Mouse (Mus musculus) heart, postnatal 0 days (tissue): ENCODE measurements around the gene Tmem151b. TPM values are rescaled to one million over a fixed set of nuclear protein-coding genes. Genes with fewer than 3 reads are reported as not detected.

Source experiments
- ATAC-seq: fragments of 200-750 bp; cut with Nextera tagmentation; 2 replicates; pipeline ENCODE4 v1.8.0; 2017; ENCODE audit warnings: low read depth, moderate number of reproducible peaks, moderate library complexity; ENCODE audit not compliant: insufficient read depth
- DNase-seq: peaks from one replicate; pipeline ENCODE4 v3.0.0-alpha.2; 2016; ENCODE audit warnings: low spot score
- H3K27ac ChIP-seq: fragments of 300-500 bp; sonication (generic); 2 replicates; pipeline ENCODE4 v1.5.1; 2014; ENCODE audit warnings: low read depth, mild to moderate bottlenecking
- H3K27me3 ChIP-seq: fragments of 300-500 bp; sonication (generic); 2 replicates; pipeline ENCODE4 v1.6.1; 2014; ENCODE audit warnings: low read length, mixed read lengths; ENCODE audit not compliant: control insufficient read depth, insufficient read depth
- H3K36me3 ChIP-seq: fragments of 300-500 bp; sonication (generic); replicated peaks from 2 replicates; pipeline ENCODE4 v1.6.1; 2014; ENCODE audit warnings: low read length, mixed read lengths; ENCODE audit not compliant: control insufficient read depth, insufficient read depth
- H3K4me1 ChIP-seq: fragments of 300-500 bp; sonication (generic); 2 replicates; pipeline ENCODE4 v1.6.1; 2014; ENCODE audit warnings: antibody characterized with exemption; ENCODE audit not compliant: control insufficient read depth, insufficient read depth
- H3K4me2 ChIP-seq: fragments of 300-500 bp; sonication (generic); 2 replicates; pipeline ENCODE4 v1.6.1; 2014; ENCODE audit warnings: low read depth, mild to moderate bottlenecking, low read length, moderate library complexity
- H3K4me3 ChIP-seq: fragments of 300-500 bp; sonication (generic); 2 replicates; pipeline ENCODE4 v1.5.1; 2014; ENCODE audit warnings: low read depth, low read length
- H3K9ac ChIP-seq: fragments of 300-500 bp; sonication (generic); replicated peaks from 2 replicates; pipeline ENCODE4 v1.6.1; 2014; ENCODE audit warnings: low read depth, low read length, mixed read lengths
- H3K9me3 ChIP-seq: fragments of 300-500 bp; sonication (generic); replicated peaks from 2 replicates; pipeline ENCODE4 v1.6.1; 2016; ENCODE audit warnings: low read length; ENCODE audit not compliant: control insufficient read depth
- CTCF ChIP-seq: IDR thresholded peaks from 2 replicates; pipeline ENCODE4 v1.5.1; 2016; ENCODE audit warnings: antibody characterized with exemption, control low read depth, low read depth
- EP300 ChIP-seq: IDR thresholded peaks from 2 replicates; pipeline ENCODE4 v1.6.1; 2016; ENCODE audit warnings: antibody characterized with exemption, low read depth
- WGBS: fragments of 180-500 bp; shearing (Covaris S2); extraction: QIAGEN DNeasy Blood & Tissue Kit; methylation state at CpG from one replicate; pipeline ENCODE4 v1.1.7; 2014; 5-methylcytosine and 5-hydroxymethylcytosine counted together
- polyA plus RNA-seq: library from polyadenylated mRNA; unstranded; fragments of >200 nt; fragmentation: Nextera tagmentation; extraction: Ambion mirVana; gene quantifications from 2 replicates; pipeline ENCODE4 v1.2.1, GENCODE M21; 2015
- total RNA-seq: library from RNA; depleted of rRNA; stranded (reverse); fragments of >200 nt; gene quantifications from 2 replicates; pipeline ENCODE4 v1.2.3, GENCODE M21; 2014; ENCODE audit warnings: low replicate concordance

Tmem151b gene
- total and polyA plus RNA-seq, 2 experiments from 2014 or later: 0.04 to 0.95 TPM

DNA sequence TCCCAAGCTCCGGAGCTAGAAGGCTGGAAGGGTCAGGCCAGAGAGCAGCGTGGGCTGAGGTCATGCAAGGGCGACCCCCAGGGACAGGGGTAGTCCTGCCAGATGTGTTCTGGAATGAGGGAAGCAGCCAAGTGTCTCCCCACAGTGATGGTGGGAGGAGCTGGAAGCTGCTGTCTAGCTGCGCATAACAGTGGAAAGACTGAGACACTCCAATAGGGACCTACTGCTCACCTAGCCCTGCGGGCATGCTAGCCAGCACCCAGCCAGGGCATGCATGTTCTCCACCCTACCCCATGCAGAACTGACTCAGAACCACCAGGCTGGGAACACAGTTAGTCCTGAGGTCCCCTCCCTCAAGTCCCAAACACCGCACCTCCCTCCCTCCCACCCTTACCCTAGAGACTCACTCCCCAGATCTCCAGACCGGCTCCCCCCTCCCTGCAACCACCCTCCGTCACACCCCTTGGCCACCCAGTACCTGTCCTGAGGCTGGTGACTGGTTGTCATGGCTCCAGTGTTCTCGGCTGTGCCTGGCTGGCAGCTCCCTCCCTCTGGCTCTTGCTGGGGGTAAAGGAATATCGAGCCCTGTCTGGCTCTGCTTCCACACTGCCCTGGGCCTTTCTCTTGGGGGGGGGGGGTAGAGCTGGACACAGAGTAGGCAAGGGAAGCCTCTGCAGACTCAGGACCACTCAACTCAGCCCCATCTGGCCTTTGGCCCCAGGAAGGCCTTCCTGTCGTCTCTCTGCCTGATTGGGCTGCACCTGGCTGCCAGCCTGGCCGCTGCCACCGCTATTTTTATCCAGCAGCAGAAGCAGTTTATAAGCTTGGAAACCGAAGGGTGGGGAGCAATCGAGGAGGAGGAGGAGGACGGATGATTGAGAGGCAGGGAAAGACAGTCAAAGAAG lies 42.5 kb upstream of the Tmem151b start:
- ATAC-seq (peak; percentile 25), DNase-seq (no peak)
- Histone ChIP-seq H3K27me3 (no peaks in the 10 kb centered on the region), H3K9ac (peak overlapping the region; percentile 18), H3K9me3 (no peaks in the 10 kb centered on the region), H3K36me3 (peaks cover 27% of the 10 kb centered on the region), H3K4me3 (peak overlapping the region; percentile 9), H3K4me1 (peaks cover 56% of the 10 kb centered on the region), H3K27ac (peak overlapping the region; percentile 85), H3K4me2 (peak overlapping the region; percentile 96)
- 30% methylated on average over 16 of the region's 16 CpGs for WGBS
- TF ChIP-seq EP300 (no peak), CTCF (no peak)

DNA sequence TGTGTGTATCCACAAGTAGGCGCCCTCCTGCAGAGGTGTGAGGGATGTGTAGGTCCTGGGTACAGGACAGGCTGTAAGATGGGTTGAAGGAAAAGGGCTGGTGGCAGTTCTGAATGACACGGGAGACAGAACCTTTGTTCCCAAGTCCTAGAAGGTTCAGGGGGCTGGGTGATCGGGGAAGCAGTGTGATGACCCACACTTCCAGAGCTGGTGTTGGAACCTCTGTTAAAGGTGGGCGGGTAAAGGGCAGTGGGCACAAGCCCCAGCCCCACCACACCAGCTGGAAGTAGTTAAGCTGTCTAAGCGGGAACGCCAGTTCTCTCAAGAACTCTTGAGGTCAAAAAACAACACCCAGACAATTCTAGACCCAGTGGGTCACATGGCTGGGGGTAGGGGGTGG lies 40.9 kb upstream of the Tmem151b start:
- H3K9me3 ChIP-seq: no peaks in the 10 kb centered on the region
- WGBS: 81% methylated on average over 6 of the region's 6 CpGs
- H3K27me3 ChIP-seq: no peaks in the 10 kb centered on the region
- no peak overlapping the region for H3K27ac ChIP-seq
- ATAC-seq (no peak), DNase-seq (no peak)
- H3K4me3 ChIP-seq: no peak overlapping the region
- no peak for TF ChIP-seq CTCF
- no peak for TF ChIP-seq EP300
- no peak overlapping the region for H3K4me2 ChIP-seq
- H3K36me3 ChIP-seq: peaks cover 32% of the 10 kb centered on the region
- H3K4me1 ChIP-seq: peaks cover 55% of the 10 kb centered on the region
- H3K9ac ChIP-seq: no peak overlapping the region

DNA sequence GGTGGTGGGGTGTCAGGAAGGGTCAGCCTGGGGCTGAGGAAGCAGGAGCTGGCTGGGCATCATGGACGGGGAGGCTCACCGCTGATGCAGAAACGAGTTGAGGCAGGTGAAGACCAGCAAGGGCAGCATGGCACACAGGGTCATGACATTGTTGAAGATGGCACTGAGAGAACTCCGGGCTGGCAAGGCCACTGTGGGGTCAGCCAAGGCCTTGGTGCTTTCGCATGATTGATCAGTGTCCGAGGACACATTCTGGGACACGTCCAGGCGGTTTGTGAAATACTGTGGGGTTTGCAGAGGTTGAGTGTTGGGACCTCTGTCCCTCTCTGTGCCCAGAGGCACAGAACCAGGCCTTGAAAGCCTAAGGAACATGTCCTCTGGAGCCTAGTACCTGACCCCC lies 40.4 kb upstream of the Tmem151b start:
- no peak overlapping the region for H3K4me3 ChIP-seq
- no peak for ATAC-seq
- peaks cover 32% of the 10 kb centered on the region for H3K36me3 ChIP-seq
- no peak overlapping the region for H3K9ac ChIP-seq
- H3K9me3 ChIP-seq: no peaks in the 10 kb centered on the region
- H3K4me2 ChIP-seq: no peak overlapping the region
- H3K27me3 ChIP-seq: no peaks in the 10 kb centered on the region
- no peak for DNase-seq
- TF ChIP-seq EP300: no peak
- TF ChIP-seq CTCF: no peak
- H3K4me1 ChIP-seq: peaks cover 53% of the 10 kb centered on the region
- no peak overlapping the region for H3K27ac ChIP-seq
- 88% methylated on average over 8 of the region's 8 CpGs for WGBS

DNA sequence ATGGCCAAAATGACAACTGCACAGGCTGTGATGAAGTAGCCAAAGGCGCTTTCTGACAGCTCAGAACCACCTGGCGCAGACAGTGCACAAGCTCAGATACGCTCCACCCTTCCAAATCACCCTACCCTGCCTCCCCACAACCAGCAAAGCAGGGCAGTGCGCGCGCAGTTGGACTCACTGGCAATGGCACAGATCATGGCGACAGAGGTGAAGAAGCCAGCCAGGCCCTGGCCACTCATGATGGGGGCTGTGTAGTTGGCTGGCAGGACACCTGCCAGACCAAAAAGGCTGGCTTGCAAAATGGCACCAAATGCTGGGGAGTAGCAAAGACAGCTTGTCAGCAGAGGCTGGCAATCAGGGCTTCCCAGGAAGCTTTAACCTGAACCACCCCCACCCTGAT lies 39.8 kb upstream of the Tmem151b start:
- Histone ChIP-seq H3K27me3 (no peaks in the 10 kb centered on the region), H3K27ac (no peak overlapping the region), H3K4me1 (peaks cover 53% of the 10 kb centered on the region), H3K9me3 (no peaks in the 10 kb centered on the region), H3K4me3 (no peak overlapping the region), H3K9ac (no peak overlapping the region), H3K36me3 (peaks cover 32% of the 10 kb centered on the region), H3K4me2 (no peak overlapping the region)
- no peak for ATAC-seq
- no peak for DNase-seq
- WGBS: 93% methylated on average over 7 of the region's 7 CpGs
- TF ChIP-seq EP300 (no peak), CTCF (no peak)

DNA sequence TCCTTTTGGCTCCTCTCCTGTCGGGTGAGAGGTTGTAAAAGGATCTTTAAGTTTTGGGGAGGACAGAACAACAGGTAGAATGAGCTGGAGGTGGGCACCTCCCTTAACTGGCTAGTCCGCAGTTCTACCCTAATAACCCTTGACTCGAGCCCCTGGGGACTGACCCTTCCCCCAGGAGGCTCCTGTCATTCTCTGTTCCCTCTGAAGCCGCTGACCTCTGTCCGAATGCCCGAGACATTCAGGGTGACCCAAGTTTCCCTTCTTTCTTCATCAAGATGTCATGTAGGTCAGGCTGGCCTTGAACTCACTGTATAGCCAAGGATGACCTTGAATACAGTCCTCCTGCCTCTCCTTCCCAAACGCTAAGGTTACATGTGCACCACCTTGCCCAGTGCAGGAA lies 38.9 kb upstream of the Tmem151b start:
- TF ChIP-seq EP300 (no peak), CTCF (no peak)
- Histone ChIP-seq H3K4me3 (no peak overlapping the region), H3K9ac (no peak overlapping the region), H3K4me2 (no peak overlapping the region), H3K36me3 (peaks cover 32% of the 10 kb centered on the region), H3K4me1 (peaks cover 48% of the 10 kb centered on the region), H3K9me3 (no peaks in the 10 kb centered on the region), H3K27me3 (no peaks in the 10 kb centered on the region), H3K27ac (no peak overlapping the region)
- ATAC-seq (no peak), DNase-seq (no peak)
- 92% methylated on average over 7 of the region's 7 CpGs for WGBS

DNA sequence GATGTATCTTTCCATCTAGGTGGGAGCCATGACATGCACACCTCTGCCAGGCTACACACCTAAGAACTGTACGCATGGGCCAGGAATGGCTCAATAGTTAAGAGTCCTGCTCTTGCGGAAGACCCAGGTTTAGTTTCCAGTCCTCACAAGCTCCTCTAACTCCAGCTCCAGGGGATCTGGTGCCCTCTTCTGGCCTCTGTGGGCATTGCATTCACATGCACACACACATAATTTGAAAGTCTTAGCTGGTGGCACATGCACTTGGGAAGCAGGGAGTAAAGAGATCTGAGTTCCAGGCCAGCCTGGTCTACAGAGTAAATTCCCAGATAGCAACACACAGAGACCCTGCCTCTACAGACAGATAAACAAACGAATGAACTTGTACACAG lies 37.0 kb upstream of the Tmem151b start:
- Histone ChIP-seq H3K4me2 (no peak overlapping the region), H3K4me3 (no peak overlapping the region), H3K9me3 (no peaks in the 10 kb centered on the region), H3K9ac (no peak overlapping the region), H3K4me1 (peaks cover 28% of the 10 kb centered on the region), H3K27ac (peak overlapping the region; percentile 97), H3K36me3 (peaks cover 32% of the 10 kb centered on the region), H3K27me3 (no peaks in the 10 kb centered on the region)
- DNase-seq (no peak), ATAC-seq (no peak)
- 97% methylated on average over 3 of the region's 3 CpGs for WGBS
- TF ChIP-seq CTCF: peak; percentile 44
- no peak for TF ChIP-seq EP300
